Mouse (Mus musculus): ENCODE results near the gene Ppm1n.

Gene Ppm1n

DNA sequence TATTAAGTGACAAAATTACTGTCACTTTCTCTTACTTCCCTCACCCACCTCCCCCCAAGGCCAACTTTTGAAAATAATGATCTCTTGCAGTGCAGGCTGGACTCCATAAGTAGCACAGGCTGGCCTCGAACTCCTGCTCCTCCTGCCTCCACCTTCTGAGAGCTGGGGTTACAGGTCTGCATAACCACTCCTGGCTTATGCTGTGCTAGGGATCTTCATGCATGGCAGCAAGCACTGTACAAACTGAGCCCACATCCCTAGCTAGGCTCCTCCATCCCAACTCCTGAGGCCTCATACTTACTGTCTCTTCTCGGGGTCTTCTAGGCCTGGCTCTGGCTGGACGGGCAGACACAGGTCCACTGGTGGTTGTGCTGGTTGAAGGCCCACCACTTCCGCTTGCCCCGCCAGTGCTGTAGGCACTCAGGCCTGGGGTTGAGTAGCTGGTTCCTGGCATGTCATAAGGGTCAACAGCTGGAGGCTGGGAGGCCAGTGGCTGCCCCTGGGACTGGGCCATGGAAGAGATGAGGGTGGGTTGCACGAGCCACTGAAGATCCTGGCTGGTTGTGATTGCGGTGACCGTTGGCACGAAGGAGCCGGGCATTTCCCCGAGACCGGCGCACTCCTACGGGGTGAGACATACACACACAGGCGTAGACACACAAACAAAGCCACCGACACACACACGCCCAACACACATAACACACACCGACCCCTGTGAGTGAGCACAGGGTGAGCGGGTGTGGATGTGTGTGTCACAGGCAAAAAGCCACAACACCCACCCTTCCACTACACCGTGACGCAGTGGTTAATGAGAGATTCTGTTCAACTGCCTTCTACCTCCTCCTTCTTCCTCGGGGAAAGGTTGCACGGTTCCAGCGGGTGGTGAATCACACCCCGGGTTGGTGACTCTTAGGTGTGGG is 27.2 kb upstream of the Ppm1n start:
- no peak for DNase-seq

DNA sequence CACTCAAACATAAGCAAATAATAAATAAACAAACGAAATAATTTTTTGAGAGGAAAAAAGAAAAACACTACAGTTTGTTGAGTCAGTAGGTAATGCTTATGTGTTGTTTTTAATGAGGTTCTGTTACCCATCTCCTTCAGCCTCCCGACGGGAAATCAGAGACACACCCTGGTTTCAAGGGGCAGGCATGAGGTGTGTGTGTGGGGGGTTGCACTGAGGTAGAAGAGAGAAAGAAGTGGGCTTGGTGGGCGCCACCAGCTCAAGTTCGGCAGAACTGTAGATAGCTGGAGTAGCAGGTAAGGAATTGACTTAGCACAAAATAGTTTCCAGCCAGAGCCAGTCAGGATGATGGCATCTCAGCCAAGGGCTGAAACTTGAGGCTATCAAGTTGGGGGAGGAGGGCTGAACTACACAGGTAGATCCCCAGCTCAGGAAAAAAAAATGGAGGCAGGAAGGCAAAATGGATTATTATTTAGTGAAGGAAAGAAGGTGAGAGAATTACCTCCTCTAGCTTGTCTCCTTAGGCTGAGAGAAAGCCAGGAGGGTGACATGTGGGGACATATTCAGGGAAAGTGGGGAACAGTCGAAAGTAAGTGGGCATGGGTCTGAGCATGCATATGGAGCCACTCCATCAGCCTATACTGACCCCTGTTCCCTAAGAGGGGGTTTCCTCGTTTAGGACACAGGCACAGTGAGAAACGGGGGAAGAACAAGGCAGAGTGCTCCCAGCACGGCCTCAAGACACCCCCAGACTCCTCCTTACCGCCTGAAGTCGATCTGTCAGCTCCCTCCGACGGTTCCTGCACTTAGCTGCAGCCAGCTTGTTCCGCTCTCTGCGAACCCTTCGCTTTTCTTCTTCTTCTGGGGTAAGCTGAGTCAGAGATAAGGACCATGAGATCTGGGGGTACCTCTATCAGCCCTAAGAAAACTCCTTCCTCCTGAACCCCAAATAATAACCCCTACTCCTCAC is 26.2 kb upstream of the Ppm1n start:
- no peak for DNase-seq

DNA sequence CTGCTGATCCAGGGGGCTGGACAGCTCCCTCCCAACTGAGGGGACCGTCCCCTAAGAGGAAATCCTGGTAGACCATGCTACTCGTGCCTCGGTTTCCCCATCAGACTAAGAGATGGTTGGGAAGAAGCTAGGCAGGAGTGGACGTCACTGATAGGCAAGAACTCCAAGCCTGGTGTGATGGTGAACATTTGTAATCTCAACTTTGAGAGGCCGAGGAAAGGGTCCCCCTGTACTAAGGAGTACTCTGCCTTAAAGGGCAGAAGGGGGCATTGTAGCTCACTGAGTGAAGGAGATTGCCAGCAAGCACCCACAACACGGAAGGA is 25.5 kb upstream of the Ppm1n start:
- no peak for DNase-seq

DNA sequence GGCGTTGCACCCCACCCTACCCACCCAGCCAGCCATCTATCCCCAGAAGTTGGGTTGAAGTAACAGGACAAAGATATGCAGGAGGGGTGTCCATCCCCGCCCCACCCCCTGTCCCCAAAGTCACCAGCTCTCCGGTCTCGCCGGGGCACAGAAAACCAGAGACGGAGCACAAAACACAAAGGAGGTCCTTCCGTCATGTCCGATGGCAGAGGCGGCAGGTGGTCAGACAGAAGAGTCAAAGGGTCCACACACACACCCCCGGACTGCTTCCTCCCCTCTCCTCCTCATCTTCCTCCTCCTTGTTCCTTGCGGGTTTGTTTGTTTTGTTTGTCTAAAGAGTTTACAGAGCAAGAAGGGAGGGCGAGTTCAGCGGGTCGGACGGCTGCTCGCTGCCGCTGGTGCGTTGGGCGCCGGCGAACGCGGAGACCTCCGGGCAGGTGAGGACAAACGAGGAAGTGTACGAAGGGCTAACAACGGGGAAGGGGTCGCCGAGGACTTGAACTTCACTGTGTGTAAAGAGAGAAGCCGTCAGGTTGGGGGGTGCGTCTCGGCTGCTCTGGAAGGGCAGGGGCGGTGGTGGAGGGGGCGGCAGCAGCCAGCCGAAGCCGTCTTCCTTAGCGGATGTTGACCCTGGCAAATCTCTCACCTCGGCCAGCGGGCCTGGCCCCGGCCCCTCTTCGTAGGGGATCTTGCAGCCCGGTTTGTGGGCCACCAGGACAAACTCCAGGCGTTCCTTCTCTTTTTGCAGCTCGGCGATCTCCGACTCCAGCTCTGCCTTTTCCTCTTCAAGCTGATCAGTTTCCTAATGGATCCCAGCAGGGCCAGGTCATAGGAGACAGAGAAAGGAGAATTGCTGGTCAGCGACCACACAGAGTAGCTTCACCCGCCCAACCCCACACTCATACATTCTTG is 24.9 kb upstream of the Ppm1n start:
- no peak for DNase-seq

DNA sequence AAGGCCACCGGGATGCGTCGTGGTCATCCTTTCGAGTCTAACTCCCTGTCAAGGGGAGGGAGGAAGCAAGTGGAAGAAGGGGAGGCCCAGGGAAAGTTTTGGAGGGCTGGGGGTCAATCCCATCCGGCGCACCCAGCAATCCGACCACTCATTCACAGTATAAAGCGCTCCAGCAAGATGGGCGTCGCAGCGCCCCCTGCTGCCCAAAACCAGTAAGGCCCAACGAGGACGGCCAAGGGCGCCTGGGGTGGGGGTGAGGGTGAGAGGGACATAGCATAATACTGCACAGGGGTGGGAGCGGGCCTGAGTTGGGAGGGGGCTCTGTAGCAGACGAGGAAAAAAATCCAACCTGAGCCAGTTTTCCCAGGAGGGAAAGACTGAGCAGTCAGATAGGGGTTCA is 23.9 kb upstream of the Ppm1n start:
- DNase-seq: peak; percentile 71

DNA sequence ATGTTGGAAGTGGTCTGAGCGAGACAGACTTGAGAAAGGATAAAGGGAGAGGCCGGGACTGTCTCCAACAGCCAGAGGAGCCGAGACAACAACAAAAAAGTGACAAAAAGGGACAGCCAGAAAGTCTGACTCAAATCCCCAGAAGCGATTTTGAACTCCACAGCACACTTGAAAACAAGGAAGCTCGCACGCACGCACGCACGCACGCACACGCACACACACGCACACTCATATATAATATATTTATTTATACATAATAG is 23.1 kb upstream of the Ppm1n start:
- no peak for DNase-seq

DNA sequence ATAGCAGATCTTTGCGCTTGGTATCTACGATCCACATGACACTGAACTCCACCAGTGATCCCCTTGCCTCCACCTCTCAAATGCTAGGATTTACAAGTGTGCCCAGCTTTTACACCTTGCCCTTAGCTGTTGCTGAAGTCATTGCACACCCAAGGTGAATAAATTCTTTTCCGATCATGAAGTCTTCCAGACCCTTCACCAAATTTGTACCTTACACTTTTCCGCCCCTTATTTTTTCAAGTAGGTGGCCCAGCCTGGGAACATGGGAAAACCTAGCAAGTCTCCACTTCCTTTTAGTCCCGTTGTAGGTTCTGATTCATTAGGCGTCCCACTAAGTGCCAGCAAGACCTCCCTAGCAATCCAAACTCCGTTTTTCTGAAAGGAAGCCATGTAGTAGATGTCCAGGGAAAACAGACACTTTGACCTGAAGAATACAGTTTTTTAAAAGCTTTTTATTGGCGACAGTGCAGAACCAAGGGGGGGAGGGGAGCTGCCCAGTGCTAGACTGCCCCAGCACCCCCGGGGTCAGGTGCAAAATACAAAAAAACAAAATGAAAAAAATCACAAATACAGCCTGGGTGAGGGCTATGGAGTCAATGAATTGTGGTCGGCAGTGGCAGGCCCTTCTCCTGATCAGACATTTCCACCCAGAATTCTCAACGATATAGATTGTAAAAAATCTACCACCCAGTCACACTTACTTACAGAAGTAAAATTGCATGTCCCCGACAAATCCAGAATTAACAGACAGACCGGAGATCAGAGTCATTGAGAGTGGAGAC is 22.6 kb upstream of the Ppm1n start:
- no peak for DNase-seq

DNA sequence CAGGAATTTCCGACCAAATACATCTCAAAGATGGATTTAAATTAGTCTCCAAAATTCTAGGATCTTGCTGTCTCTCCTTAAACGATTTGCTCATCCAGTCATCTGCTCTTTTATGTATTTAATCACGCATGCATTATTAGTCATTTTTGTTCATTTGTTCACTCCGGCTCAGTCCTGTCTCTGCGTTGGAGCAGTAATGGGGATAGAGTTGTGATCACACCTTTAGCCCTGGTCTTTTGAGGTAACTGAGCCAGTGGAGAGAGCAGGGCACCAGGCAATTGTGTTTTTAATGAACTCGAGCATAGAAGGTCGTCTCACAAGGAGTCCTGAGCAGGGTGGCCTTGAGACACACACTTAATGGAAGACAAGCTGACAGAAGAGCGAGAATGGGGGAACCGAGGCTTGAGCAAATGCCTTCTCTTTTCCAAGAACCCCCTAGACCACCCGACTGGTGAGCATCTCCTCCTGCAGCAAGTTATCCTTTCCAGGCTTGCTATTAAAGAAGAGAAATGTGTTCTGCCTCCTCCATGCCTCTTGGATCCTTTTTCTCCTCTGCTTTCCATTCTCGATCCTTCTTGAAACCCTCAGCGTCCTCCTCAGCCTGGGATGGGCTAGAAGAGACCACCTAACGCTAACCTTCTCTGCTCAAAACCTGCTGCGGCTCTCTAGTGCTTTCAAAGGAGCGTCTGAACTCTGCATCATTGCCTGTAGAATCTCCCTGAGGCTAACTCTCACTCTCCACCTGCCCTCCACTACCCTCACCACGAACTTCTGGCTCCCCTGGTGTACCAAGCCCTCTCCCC is 21.8 kb upstream of the Ppm1n start:
- no peak for DNase-seq

DNA sequence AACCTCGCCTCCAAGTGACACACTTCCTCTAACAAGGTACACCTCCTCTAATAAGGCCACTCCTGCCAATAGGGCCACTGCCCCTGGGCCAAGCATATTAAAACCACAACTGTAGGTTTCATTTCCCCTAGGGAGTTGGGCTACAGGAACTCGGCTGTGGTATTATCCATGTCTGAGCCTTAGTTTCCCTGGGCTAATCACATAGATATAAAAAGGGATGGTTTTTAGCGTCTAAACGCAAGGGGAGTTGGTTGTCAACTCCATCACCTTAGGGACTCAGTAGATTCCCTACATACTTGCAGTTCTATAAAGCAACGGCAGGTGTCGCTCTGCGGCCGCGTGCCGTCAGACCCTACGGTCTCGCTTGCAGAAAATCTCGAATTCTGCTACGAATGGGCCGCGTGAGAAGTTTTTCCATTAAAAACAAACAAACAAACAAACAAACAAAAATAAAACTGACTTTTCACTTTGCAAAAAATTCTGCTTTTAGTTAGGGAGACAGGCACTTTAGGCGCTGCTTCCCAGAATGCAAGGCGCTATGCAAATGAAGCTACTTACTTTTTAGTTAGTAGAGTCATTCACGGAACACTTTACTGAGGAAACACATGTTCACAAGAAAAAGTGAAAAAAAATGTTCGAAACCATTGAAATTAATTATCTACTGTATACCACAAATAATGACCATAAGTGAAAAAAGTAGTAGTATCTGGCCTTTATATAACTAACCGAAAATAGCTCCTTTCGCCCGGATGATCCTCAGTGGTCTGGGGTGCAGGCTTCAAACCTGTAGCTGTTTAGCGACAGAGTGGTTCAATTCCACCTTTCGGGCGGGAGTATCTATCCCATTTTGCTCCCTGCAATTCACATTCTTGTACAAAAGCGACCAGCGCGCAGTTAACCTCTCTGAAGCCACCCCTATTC is 20.9 kb upstream of the Ppm1n start:
- DNase-seq: peak; percentile 81

DNA sequence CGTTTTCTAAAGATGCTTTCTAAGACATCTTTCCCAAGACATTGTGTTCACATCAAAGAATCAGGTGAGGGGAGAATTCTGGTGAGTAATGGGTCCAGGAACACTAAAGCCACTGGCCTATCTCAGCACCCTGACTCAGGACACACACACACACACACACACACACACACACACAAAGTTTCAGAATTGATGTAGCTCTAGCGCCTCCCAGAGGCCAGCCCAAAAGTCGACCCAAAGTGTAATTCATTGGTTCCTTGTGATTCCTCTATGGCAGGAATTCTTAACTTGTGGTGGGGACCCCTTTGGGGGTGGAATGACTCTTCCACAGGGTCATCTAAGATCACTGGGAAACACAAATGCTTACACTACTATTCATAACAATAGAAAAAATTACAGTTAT is 19.3 kb upstream of the Ppm1n start:
- peak; percentile 62 for DNase-seq

DNA sequence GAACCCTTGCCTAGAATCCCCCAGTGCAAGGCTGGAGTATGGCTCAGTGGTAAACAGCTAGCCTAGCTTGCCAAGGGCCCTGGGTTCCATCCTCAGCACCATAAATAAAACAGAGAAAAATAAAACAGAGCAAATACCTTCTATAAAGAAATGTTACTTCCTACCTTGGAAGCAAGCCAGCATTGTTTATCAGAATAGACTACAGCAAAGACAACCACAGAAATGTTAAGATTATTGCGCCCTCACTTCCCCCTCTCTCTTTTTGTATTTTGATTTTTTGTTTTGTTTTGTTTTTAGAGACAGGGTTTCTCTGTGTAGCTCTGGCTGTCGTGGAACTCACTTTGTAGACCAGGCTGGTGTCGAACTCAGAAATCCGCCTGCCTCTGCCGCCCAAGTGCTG is 17.9 kb upstream of the Ppm1n start:
- no peak for DNase-seq

DNA sequence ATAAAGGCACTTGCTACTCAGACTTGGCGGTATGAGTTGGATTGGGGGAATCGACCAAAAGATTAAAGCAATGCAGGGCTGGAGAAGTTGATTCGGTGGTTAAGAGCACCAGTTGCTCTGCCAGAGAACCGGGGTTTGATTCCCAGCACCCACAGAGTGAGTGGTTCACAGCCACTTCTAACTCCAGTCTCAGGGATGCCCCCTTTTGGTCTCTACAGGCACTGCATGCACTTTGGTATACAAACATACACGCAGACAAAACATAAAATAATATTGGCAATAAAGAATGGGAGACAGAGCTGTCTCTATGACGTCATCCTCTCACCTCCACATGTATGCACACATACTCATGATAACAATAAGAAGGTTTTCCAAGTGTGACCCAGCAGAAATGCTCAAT is 17.2 kb upstream of the Ppm1n start:
- DNase-seq: no peak

DNA sequence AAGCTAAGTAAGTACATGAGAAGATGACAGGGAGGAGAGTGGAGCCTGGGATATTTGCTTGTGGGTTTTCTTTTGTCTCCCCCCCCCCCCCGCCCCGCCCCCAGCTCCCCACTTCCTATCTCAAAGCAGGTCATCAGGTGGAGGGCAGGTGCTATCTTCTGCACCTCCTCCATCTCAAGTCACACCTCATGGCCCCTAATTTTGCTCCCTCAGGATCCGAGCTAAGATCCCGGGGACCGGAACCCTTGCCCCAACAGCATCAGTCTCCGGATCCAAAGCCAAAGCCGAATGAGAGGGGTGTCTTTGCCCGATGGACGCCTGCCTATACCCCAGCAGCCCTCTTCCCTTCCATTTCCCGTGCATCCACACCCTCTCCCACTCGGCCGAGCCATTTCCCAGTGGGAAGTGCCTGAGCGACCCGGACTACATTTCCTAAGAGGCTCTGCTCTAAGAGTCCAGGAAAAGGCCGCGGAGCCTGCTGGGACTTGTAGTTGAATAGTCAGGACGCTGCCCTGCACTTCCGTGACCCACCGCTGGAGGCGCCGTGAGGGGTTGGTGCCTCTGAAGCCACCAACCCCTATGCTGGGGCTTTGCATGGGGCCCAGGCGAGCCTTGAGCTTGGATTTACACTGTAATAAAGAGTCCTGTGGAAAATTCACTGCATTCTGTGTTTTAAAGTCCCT is 15.8 kb upstream of the Ppm1n start:
- DNase-seq: peak; percentile 98

DNA sequence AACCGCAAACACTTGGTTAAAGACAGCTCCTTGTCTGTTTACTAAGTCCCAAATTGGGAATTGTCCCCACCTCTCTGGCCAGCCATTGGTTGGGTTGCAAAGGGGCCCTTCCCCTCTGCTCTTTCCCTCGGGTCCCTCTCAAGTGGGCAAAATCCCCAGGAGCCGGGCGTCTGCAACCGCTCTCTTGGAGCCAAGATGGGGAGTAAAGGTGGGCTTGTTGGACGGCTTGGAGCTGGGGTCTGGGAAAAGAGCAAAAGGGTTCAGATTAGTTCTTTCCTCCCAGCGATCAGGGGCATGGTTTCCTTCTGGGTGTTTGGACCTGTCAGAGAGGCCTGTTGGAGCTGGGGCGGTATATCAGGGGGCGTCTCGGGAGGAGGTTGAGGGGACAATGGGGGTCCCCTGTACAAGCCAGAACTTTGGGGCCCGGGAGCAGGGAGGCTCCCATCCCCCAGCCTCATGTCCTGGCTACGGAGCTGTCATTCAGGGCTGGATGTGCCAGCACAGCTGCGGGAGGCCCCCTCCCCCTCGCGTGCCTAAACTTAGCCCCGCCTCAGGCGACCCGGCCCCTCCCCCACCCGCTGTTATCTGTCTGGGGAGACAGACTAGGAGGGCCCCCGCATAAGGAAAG is 11.2 kb upstream of the Ppm1n start:
- peak; percentile 42 for DNase-seq

DNA sequence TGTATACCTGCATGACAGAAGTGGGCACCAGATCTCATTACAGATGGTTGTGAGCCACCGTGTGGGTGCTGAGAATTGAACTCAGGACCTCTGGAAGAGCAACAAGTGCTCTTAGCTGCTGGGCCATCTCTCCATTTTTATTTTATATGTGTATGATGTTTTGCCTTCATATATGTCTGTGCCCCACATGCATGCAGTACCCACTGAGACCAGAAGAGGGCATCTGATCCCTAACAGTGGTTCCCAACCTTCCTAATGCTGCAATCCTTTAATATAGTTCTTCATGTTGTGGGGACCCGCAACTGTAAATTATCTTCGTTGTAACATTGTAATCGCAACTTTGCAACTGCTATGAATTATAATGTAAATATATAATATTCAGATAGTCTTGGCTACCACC is 4.9 kb upstream of the Ppm1n start:
- DNase-seq: peak; percentile 79

DNA sequence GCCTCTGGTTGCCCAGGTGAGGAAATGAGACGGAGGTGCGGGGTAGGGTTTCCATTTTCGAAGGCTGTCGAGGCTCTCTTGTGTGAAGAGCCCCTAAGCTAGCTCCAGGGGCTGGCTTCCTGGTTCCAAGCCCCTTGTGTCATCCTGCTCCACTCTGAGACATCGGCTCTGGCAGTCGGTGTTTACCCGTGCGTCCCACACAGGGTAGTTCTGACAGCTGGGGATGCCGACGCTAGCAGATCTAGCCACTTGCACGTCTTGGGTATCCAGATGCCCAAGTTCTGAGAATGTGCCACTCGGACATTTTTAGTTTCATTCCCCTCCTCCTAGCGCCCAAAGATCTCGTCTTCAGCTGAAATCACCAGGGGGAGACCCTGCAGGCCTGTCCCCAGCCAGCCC is 3.5 kb upstream of the Ppm1n start:
- DNase-seq: peak; percentile 39

DNA sequence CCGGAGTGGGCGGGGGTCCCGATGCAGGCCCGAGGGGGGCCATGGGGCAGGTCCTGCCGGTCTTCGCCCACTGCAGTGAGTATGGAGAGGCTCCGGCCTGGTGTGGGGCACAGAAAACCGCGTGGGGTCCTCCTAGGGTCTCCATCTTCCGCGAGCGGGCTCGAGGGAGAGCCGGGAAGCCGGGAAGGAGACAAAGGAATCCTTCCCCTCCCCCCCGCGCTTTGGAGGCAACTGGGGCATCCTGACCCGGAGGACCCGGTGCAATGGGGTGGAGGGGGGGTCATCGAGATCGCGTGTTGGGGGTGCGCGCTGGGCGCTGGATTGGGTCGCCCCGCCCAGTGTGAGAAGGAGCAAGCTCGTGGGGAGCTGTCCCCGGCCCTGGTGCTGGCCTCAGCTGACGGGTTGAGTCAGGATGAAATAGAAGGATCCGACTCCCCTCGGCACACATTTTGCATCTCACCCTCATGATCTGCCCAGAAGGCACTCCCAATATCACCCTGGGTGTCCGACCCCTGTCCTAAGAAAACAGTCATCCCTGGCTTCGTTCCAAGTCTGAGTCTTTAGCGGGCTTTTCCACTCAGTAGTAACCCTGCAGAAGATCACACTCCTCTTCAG is 3.0 kb upstream of the Ppm1n start:
- peak; percentile 64 for DNase-seq

DNA sequence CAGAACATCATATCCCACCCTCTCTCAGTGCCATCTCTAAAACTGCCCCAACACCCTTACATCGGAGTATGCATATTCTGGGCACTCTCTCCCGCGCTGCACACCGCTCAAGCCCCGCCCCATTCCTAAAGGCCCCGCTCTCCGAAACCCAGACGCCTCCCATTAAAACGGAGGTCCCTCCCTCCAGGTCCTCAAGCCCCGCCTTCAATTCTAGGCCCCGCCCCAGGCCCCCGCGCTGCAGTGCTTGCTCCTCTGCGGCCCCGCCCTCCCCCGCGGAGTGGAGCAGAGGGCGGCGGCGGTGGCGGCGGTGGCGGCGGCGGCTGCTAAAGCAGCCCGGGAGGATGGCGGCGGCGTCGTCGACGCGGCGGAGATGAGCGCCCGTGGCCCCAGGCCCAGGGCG is 2.5 kb upstream of the Ppm1n start, which contains the start of gene Rtn2:
Gene Rtn2 (plus strand): TSS at position 240 of the 400 bp plus-strand sequence.
- DNase-seq: peak; percentile 83
